Mouse (Mus musculus) left cerebral cortex, adult 11 months (tissue): ENCODE measurements around the gene Gse1.

ENCODE experiments used
- DNase-seq: peaks from one replicate; pipeline ENCODE4 v3.0.0; 2022; ENCODE audit warnings: low spot score

Gse1 gene

DNA sequence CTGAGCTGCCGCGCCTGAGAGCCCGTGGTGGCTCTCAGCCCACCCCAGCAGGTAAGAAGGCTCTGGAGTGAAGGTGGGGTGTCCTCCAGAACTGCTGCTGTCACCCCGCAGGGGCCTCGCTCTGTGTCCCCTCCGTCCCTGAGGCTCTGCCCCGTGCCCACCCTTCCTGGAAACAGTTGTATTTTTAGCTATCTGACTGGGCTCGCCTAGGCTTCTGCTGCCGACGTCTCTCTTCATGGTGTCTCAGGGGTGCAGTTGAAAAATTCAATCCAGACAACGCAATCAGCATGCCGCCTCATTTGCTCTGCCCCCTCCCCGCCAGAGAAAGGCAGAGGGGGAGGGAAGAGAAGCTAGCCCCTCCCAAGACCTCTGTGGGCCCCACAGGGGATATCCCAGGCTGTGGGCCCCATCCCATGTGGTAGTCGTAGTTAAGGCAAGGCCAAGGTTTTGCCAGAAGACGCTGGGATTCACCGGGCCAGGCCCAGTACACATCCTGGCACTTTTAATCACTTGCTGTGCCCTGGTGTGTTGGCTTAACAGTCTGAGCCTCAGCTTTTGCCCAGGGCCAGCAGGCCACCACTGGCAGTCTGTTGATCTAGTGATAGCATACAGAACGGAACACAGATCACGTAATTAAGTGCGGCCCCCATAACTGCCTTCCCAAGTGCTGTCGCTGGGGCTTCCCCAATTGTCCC lies 328.1 kb downstream of the Gse1 start:
- DNase-seq: no peak

DNA sequence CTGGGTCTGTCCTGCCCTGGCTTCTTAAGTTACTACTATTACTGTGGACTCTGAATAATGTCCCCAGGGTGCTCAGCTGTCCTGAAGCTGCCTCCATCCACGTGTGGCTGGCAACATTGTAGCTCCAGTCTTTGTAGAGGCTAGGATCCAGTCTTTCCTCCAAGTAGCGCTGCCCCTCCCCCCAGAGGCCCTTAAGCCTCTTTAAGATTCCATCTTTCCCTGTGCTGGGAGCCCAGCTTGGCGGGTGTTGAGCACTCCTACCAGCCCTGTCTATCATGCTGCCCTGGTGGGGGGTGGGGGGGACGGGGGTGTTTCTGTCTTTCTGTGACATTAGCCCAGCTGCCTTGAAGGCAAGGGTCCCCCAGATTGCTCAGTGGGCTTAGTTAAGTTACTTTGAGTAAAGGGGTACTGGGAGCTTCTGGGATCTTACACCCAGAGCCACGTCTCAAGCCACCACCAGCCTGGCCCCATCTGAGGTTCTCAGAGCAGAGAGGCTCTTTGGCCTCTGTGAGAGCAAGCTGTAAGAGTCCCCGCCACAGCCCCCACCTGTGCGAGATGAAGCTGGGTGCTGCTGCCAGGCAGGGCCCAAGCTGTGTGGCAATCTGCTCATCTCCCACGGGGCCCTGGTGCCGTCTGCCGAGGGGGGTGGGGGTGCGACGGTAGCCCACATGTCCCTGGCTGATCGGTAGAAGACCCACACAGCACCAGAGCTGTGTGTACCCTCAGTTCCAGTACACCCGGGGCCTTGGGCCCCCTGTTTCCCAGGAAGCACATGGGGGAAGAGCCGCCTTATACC lies 329.1 kb downstream of the Gse1 start:
- no peak for DNase-seq

DNA sequence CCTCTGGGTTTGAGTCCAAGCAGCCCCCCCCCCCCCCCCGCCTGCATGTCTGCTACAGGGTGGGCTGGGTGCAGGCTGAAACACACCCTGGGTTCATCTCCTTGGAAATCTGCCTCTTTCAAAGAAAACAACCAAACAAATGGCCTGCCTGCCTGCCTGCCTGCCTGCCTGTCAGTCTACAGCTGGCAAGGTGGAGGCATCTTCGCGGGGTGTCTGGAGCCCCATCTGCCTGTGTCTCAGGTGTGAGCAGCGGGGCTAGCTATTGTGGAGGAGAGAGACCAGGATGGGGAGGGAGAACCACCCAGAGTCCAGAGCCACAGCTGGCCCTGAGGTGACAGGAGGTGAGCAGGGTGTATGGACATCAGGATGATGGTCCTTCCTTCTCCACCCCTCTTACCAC lies 329.9 kb downstream of the Gse1 start:
- DNase-seq: no peak

DNA sequence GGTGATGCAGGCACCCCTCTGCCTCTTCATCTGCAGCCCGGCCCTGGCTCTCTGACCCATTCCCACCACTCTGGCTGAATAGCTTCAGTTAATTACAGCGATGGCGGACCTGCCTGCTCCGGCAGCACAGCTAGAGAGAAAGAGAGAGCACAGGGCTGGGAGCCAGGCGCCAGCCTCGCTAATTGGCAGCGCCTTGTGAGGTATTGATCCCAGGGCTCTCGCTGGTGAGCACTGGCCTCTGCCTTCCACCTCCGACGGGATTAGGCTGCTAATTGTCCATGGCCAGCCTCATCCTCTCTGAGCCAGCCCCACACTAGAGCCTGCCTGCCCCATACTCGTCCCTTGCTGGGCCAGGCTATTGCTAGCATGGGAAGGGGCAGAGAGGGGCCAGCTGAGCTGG lies 331.4 kb downstream of the Gse1 start:
- DNase-seq: no peak

DNA sequence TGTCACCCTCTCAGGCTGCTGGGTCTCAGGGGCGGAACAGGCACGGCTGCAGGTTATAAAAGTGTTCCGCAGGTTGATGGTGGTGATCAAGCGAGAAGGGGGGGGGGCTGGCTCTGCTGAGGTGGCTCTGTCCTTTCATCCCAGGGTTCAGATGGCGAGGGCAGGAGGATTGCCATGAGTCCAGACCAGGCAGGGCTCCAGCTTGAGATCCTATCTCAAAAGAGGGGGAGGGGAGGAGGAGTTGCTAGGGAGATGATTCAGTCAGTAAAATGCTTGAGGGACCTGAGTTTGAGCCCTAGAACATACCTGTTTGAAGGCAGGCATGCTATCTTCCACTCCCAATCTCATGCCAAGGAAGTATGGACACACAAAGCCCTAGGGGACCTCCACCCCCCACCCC lies 332.3 kb downstream of the Gse1 start:
- DNase-seq: no peak

DNA sequence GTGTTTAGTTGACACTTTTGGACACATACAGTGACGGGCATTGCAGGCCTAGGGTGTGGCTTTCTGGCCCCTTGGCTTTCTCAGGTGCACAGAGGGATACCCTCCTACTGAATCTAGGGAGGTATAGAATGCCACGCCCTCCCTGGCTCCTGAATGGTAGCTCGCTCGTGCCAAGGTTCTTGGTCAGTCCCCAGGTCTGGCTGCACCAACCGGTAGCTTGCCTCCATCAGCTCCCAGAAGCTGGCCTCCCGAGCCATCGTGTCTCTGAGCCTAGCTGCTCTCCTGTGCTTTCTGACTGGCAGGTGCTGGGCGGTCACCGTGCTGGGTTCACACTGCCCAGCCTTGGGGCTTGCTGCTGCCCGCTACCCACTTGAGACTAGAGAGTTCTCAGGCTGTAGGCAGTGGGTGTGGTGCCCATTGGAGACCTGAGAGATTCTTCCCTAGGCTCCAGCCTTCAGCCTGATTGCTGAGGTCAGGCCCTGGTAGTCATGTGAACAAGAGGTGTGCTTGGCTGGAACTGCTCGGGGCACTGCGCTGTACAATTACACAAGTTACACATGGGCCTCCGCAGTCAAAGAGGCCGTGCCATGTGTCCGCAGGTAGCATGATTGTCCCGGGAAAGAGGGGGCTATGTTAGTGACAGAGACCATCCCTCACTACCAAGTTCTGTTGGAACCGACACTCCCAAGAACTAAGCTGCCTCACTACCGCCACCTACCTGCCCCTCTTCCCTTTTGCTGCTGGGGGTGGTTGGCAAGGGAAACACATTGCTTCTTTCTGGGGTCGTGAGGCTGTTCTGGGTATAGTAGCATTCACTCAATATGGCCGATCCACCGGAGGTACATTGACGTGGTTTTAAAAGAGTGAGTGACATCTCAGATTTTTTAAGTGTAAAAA lies 333.5 kb downstream of the Gse1 start:
- DNase-seq: no peak

DNA sequence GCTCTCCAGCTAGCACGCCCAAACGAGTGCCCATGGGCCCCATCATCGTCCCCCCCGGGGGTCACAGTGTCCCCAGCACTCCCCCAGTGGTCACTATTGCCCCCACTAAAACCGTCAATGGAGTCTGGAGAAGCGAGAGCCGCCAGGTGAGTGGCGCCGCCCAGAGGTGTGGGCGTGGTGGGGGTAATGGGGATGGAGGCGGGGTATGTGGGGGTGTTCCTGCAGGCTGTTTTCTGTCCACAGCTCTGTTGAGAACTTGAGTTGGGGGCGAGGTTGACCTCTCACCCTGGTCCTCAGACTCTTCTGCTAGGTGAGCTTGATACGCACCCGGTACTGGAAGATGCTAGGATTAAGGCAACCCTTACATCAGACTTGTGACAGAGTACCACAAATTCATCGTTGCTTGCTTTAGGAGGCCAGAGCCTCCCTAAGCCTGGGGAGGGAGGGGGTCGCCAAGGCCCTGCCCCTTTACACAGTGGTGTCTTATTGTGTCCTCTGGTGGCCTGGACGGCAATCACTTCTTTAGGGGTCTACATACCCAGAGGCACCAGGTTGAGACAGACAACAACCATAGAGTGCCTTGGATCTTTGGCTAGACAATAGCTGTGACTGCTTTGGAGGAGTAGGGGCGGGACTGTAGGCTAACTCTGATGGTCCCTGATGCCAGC lies 334.6 kb downstream of the Gse1 start:
- no peak for DNase-seq

DNA sequence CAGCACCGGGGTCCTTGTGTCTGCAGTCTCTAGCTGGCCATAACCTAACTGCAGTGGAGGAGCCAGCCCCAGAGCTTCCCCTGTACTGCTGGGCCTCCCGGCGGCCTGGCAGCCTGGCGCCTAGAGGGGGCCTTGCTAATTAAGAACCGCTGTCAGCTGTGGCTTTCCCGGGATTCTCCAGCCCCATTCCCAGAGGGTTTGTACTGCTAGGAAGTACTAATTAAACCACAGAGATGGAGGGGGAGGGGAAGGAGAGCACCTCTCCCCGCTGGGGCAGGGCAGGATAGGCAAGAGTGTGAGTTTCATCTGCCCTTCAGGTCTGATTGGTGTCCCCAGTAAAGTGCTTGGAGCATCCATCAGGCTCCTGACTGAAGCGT lies 335.1 kb downstream of the Gse1 start:
- no peak for DNase-seq

DNA sequence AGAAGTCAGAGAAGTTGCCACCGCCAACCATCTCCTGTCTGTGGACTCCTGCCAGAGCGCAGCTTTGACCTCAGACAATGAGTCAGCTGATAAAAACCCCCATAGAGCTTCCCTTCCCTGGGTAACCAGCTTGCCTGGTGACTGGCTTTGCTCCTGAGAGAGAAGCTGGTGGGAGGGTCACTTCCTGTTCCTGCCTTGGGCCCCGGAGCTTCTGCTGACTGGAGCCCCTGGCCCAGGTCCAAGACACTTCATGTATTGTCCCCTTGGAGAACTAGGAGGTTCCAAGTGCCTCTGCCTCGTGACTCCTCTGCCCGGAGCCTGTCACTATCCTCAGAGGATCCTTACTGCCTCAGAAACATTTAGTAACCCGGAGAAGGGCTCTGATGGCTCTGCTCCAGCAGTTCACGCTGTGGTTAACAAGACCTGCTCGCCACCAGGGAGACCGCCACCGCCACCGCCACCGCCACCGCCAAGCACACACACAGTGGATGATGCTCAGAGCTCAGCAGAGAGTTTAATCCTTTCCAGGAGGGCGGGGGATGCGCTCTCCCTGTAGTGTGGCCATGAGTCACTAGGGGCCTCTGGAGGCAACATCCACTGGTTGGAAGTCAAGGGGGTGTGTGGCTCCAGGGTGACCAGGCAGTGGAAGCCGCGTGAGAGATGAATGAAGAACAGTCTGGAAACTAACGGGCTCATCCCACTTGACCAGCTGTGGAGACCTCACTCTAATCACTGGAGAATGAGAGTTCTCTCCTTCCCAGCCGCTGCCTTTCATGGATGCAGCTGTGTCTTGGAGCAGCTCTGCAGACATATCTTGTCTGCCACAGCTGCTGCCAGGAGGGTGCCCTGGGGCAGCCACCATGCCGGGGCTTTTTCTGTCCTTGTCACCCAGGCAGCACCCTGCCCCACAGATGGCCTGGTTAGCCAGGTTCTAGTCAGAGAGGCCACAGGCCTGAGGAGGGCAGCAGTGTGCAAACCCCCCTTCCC lies 335.9 kb downstream of the Gse1 start:
- no peak for DNase-seq

DNA sequence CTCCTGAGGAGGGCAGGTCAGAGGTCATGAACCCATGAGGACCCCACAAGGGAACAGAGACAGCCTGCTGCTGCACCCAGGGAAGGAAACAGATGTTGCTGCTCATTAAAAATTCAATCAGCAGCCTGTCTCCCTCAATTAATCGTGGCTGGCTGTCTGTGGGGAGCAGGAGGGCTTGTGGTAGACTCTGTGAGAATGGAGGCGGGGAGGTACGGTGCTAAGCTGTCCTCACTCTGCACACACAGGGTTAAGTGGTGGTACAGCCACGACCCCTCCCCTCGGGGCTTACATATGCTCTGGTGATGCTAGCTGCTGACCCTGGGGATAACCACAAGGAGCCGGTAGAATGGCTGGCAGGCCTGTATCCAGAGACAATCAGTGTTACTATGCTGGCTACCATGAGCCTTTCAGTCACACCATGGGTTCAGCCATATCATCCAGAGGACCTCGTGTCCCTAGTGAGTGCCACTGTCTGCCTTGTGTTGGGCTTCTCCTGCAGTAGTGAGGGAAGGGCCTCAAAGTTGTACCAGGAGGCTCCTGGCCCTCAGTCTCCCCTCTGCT lies 337.0 kb downstream of the Gse1 start:
- no peak for DNase-seq

DNA sequence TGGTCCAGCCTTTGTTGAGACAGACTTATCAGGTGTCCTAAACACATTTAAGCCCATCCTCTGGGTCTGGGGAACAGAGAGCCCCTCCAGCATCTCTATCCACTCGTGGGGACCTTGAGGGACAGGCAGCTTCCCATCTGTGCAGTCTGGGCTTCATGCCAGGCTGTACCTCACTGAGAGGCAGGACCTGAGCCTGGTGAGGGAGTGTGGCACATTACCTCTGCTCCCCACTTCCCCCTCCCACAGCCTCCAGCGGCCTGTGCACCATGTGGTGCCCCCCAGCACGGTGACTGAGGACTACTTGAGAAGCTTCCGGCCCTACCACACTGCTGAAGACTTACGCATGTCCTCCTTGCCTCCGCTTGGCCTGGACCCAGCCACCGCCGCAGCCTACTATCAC lies 338.4 kb downstream of the Gse1 start:
- DNase-seq: no peak

DNA sequence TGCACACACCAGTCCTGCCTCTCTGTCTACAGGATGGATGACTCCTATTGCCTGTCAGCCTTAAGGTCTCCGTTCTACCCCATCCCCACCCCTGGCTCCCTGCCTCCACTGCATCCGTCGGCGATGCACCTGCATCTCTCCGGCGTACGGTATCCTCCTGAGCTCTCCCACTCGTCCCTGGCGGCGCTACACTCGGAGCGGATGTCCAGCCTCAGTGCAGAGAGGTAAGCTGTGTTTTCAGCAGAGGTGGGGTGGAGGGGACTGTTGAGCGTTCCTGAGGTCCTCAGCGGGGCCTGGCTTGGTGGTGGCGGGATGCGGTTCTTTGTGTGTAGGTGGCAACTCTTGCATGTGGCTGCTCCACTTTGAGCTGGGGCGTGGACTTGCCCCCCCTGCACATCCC lies 339.5 kb downstream of the Gse1 start:
- DNase-seq: no peak

DNA sequence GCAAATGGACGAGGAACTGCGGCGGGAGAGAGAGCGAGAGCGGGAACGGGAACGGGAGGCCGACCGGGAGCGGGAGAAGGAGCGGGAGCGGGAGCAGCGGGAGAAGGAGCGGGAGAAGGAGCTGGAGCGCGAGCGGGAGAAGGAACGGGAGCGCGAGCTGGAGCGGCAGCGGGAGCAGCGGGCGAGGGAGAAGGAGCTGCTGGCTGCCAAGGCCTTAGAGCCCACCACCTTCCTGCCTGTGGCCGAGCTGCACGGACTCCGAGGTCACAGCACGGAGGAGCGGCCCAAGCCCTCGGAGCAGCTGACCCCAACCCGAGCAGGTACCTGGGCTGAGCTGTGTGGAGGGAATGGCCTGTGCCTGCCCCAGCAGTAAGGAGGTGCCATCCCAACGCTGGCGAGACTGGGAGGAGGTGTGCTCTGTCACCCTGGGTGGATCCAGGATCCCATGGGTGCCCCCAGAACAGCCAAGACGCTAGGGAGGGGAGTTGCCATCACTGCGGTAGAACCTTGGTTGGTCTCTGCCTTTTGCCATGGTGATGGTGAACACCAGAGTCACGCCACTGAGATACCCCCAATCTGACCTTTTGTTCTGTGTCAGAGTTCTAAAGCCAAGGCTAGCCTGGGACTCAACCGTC lies 340.0 kb downstream of the Gse1 start:
- no peak for DNase-seq

DNA sequence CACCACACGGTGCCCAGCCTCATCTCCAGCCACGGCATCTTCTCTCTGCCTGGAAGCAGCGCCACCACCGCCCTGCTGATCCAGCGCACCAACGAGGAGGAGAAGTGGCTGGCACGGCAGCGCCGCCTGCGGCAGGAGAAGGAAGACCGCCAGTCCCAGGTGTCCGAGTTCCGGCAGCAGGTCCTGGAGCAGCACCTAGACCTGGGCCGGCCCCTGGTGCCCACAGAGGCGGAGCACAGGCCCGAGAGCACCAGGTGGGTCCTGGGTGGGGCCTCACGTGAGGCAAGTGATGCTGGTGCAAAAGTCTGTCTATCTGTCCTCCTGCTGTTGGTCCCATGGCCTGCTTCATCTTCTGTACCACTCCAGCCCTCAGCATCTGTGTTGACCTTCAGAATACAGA lies 340.9 kb downstream of the Gse1 start:
- DNase-seq: no peak

DNA sequence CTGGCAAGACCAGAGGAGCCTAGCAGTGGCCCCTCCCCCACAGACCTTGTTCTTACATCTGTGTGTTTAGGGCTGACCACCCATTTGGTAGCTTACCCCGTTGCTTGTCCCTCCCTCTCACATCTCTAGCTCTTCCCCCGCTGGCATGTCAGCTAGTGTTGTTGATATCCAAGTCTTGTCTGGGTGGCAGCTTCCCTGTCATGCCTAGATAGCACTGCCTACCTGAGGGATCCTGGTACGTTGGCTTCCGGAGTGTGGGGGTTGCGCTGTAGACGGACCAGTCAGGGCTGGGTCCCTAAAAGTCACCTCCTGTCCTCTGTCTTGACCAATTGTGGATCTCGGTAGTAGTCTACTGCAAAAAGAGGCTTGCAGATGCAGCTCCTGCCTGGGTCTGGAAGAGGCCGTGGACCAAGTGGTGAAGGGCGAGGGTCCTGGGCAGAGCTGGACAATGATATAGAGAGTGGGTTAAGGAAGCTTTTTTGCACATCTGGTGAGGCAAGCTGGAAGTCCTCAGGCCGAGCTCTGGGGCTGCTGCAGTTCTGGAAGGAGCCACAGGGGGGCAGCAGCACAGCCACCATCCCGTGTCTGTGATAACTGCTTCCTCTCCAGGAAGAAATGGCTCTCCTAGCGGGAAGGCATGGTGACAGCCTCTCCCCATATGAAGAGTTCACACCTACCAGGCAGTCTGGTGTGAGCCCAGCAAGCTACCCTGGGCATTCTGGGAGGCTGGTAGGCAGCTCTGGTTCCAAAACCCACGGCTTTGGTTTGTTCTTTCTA lies 341.9 kb downstream of the Gse1 start:
- no peak for DNase-seq

DNA sequence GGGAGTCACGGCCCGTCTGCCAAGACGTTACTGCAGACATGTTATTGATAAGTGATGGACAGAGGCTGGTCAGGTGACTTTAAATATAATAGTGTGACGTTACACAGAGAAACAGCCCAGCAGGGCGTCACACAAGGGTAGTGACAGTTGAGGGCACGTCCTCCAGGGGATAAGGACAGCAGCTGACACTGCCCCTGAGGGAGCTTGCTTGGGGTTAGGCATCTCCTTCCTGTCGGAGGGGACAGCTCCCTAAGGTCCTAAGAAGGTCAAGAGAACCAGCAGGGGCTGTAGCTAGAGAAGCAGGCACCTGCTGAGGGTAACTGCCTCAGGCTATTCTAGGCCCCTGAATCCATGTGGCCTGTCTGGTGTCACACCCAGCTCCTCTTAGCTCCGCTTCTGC lies 343.3 kb downstream of the Gse1 start:
- DNase-seq: no peak

DNA sequence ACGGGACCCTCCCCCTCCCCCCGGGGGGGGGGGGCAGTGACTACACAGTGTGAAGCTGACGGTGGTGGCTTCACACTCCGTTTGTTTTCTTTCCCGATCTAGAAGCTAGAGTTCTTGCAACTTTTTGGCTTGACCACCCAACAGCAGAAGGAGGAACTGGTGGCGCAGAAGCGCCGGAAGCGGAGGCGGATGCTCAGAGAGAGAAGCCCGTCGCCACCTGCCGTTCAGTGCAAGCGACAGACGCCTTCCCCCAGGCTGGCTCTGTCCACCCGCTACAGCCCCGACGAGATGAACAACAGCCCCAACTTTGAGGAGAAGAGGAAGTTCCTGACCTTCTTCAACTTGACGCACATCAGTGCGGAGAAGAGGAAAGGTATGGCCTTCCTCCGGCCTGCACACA lies 344.3 kb downstream of the Gse1 start:
- DNase-seq: no peak

DNA sequence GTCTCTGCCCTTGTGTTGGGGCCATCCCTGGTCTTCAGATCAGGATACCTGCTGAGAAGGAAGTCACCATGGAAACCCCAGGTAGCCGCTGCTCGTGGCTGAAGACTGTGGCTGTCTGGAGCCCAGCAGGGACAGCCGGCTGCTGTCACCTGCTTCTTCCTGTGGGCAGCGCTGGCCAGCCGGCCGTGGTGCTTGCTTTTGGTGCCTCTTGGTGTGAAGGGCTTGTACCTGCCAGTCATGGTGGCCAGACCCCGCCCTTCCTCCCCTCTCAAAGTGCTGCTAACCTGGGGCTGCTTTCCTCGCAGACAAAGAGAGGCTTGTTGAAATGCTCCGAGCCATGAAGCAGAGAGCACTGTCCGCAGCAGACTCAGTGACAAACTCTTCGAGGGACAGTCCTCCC lies 345.6 kb downstream of the Gse1 start:
- no peak for DNase-seq

DNA sequence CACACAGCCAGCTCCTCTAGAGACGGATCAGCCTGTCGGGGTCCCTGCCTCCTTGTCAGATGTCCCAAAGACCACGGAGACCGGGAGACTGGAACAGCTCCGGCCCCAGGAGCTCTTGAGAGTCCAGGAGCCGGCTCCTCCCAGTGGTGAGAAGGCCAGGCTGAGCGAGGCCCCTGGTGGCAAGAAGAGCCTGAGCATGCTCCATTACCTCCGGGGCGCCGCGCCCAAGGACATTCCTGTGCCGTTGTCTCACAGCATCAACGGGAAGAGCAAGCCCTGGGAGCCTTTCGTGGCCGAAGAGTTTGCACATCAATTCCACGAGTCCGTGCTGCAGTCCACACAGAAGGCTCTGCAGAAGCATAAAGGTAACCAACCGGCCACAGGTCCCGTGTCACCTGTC lies 346.7 kb downstream of the Gse1 start:
- DNase-seq: no peak

DNA sequence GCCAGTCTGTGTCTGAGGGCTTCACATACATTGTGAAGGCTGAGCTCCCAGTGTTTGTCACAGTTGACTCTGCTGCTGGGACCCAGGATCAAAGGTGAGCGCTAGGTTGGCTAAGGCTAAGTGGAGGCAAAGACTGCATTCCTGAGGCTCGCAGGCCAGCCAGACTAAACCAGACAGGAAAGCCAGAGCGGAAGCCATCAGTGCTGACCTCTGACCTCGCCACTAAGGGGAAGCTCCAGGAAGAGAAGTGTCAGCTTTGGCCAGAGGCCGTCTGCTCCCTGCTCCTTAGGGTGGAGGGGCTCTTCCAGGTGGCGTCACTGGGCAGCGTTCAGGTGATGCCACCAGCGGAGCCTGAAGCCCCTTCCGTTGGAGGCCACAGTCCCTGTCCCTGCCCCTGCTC lies 347.5 kb downstream of the Gse1 start:
- no peak for DNase-seq
